Mouse (Mus musculus) limb, embryonic 11.5 days (tissue): ENCODE measurements around the gene Pla1a. TPM values are rescaled to one million over a fixed set of nuclear protein-coding genes. Genes with fewer than 3 reads are reported as not detected.

ENCODE experiments used
- ATAC-seq: fragments of 200-750 bp; cut with Nextera tagmentation; 2 replicates; pipeline ENCODE4 v1.8.0; 2017; ENCODE audit warnings: low read depth; ENCODE audit not compliant: insufficient number of reproducible peaks, low FRiP score, low TSS enrichment
- DNase-seq: peaks from one replicate; pipeline ENCODE4 v3.0.0-alpha.2; 2015; ENCODE audit warnings: low spot score
- H3K27ac ChIP-seq: fragments of 300-500 bp; sonication (generic); replicated peaks from 2 replicates; pipeline ENCODE4 v1.5.1; 2014; ENCODE audit warnings: low read depth, mild to moderate bottlenecking, low read length
- H3K27me3 ChIP-seq: fragments of 300-500 bp; sonication (generic); 2 replicates; pipeline ENCODE4 v1.6.1; 2014; ENCODE audit warnings: mild to moderate bottlenecking, low read length, mixed read lengths; ENCODE audit not compliant: control insufficient read depth, insufficient read depth
- H3K36me3 ChIP-seq: fragments of 300-500 bp; sonication (generic); 2 replicates; pipeline ENCODE4 v1.6.1; 2014; ENCODE audit warnings: mild to moderate bottlenecking, low read length, moderate library complexity, mixed read lengths; ENCODE audit not compliant: control insufficient read depth, insufficient read depth
- H3K4me1 ChIP-seq: fragments of 300-500 bp; sonication (generic); 2 replicates; pipeline ENCODE4 v1.6.1; 2014; ENCODE audit warnings: low read length, mixed read lengths; ENCODE audit not compliant: control insufficient read depth, insufficient read depth
- H3K4me2 ChIP-seq: fragments of 300-500 bp; sonication (generic); 2 replicates; pipeline ENCODE4 v1.6.1; 2014; ENCODE audit warnings: low read depth, mild to moderate bottlenecking, moderate library complexity; ENCODE audit not compliant: severe bottlenecking
- H3K4me3 ChIP-seq: fragments of 300-500 bp; sonication (generic); 2 replicates; pipeline ENCODE4 v1.5.1; 2014; ENCODE audit warnings: low read depth, low read length
- H3K9ac ChIP-seq: fragments of 300-500 bp; sonication (generic); 2 replicates; pipeline ENCODE4 v1.6.1; 2014; ENCODE audit warnings: mild to moderate bottlenecking, low read length
- H3K9me3 ChIP-seq: fragments of 300-500 bp; sonication (generic); 2 replicates; pipeline ENCODE4 v1.6.1; 2016; ENCODE audit warnings: low read length; ENCODE audit not compliant: control insufficient read depth
- WGBS: fragments of 180-500 bp; shearing (Covaris S2); extraction: QIAGEN DNeasy Blood & Tissue Kit; methylation state at CpG from one replicate; pipeline ENCODE4 v1.1.7; 2014; 5-methylcytosine and 5-hydroxymethylcytosine counted together
- polyA plus RNA-seq: library from polyadenylated mRNA; unstranded; fragments of >200 nt; fragmentation: Nextera tagmentation; extraction: Ambion mirVana; gene quantifications from 2 replicates; pipeline ENCODE4 v1.2.1, GENCODE M21; 2014

Pla1a gene
- polyA plus RNA-seq, 1 experiment from 2014 or later: 0.07 TPM

DNA sequence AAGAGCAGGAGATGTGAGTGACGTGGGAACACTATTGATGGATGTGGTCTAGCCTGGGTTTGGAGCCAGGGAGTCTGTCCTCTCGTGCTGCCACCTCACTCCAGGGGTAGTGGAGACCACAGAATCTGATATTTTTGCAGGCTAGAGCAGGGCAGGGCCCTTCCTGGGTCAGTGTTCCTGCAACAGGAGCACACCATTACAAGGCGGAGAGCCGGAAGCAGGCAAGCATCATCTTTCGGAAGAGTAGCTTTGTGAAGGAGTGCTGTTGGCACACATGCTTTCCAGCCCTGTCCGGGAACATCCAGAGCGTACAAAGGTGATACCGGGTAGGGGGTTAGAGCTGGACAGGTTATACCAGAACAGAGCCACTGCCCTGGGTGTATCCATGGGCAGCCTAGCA, 569 bp upstream of the Pla1a start:
- H3K27me3 ChIP-seq: no peaks in the 10 kb centered on the region
- H3K9ac ChIP-seq: no peak overlapping the region
- no peaks in the 10 kb centered on the region for H3K9me3 ChIP-seq
- no peak overlapping the region for H3K4me2 ChIP-seq
- DNase-seq (no peak), ATAC-seq (no peak)
- no peaks in the 10 kb centered on the region for H3K36me3 ChIP-seq
- H3K4me3 ChIP-seq: no peak overlapping the region
- no peak overlapping the region for H3K27ac ChIP-seq
- peaks cover 2% of the 10 kb centered on the region; the same call in 1 of the 2 replicates for H3K4me1 ChIP-seq
- WGBS: 87% methylated on average over 8 of the region's 8 CpGs

DNA sequence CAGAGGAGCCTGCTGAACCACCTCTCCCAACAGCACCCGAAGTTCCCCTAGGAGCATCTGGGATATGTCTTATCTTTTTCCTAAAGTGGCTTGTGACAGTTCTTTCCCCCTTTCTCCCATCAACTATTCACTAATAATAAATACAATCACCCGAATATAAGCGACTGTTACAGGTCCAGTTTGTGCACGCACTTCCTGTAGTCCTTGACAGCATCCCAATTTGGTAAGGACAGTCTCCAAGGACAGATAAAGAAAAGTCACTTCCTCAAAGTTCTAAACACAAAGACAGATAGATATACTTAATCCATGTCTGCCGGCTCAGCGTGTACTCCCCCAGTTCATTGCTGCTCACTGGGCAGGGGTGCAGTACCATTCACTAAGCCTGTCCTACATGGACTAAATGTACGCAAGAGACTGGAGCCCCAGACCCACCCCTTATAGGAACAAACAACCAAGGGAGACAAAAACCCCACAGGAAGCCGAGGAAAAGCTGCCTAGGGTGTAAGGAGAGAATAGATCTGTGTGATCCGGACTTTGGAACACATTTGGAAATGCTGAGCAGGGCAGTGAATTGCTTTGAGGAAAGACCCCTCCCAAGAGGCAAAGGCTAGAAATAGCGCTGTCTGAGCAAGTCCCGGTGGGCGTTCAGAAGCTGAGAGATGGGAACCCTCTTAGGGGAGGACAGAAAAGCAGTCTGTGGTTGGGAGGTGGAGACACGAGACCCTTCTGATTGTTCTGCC, 1.3 kb downstream of the Pla1a start:
- DNase-seq: no peak
- H3K27me3 ChIP-seq: no peaks in the 10 kb centered on the region
- no peak overlapping the region for H3K27ac ChIP-seq
- WGBS: 78% methylated on average over 13 of the region's 13 CpGs
- H3K4me2 ChIP-seq: no peak overlapping the region
- ATAC-seq: no peak
- H3K9me3 ChIP-seq: no peaks in the 10 kb centered on the region
- no peaks in the 10 kb centered on the region for H3K36me3 ChIP-seq
- H3K4me3 ChIP-seq: no peak overlapping the region
- H3K4me1 ChIP-seq: peaks cover 2% of the 10 kb centered on the region; the same call in 1 of the 2 replicates
- H3K9ac ChIP-seq: no peak overlapping the region

DNA sequence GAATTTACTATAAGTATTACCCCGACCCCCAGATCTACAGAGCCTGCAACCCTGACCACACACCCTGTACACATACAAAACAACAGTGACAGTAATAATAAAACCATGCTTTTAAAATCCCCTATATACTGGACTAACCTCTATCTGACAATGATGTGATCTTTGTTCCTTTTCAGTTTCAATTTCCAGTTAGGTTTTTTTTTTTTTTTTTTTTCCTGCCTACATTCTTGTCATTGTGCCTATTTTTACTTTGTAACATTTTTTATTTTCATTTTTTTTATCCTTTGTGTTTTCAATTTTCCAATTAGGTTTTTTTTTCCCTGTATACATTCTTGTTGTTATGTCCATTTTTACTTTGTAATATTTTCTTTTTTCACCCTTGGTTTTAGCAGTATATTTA, 7.1 kb downstream of the Pla1a start:
- no peaks in the 10 kb centered on the region for H3K36me3 ChIP-seq
- no peak overlapping the region for H3K4me2 ChIP-seq
- H3K4me3 ChIP-seq: no peak overlapping the region
- H3K27me3 ChIP-seq: no peaks in the 10 kb centered on the region
- H3K9ac ChIP-seq: no peak overlapping the region
- DNase-seq: no peak
- no peak overlapping the region for H3K27ac ChIP-seq
- ATAC-seq: no peak
- peaks cover 2% of the 10 kb centered on the region; the same call in 1 of the 2 replicates for H3K4me1 ChIP-seq
- WGBS: 91% methylated on average over 1 of the region's 1 CpGs
- H3K9me3 ChIP-seq: no peaks in the 10 kb centered on the region

DNA sequence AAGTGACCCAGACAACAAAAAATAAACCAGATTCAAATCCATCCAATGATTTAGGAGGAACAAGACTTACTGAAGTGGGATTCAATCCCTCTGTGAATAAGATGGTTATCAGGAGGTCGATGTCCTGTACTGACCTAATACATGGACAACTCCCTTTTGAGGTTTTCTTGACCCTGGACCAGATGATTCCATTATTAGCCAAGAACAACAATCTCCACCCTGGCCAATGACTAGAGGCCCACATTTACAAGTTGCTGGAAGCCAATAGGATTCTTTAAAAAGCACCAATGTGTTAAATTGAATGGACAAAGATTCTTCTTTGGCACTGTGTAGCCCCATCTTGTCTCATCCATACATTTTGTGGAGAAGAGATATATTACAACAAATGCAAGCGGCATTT, 7.6 kb downstream of the Pla1a start:
- H3K4me2 ChIP-seq: no peak overlapping the region
- no peaks in the 10 kb centered on the region for H3K9me3 ChIP-seq
- DNase-seq (no peak), ATAC-seq (no peak)
- H3K27ac ChIP-seq: no peak overlapping the region
- no peaks in the 10 kb centered on the region for H3K36me3 ChIP-seq
- no peaks in the 10 kb centered on the region for H3K27me3 ChIP-seq
- 88% methylated on average over 2 of the region's 2 CpGs for WGBS
- H3K4me1 ChIP-seq: peaks cover 2% of the 10 kb centered on the region; the same call in 1 of the 2 replicates
- H3K4me3 ChIP-seq: no peak overlapping the region
- no peak overlapping the region for H3K9ac ChIP-seq

DNA sequence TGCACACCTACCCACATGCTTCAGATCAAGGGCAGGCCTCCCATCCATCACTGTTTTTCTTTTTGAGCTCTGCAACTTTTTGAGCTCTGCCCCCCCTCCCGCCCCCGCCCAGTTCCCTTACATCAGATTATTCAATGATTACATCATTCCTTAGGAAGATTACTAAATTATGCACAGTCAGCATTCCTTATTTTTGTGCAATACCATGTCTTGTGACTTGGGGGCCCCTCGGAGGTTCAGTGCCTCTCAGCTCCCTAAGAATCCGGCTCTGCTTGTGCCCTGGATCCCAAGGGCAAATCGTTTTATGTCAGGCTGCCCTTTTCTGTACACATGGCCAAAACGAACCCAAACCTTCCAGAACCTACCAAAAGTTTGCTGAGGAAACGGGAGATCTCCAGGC, 18.0 kb downstream of the Pla1a start:
- Histone ChIP-seq H3K27ac (no peak overlapping the region), H3K4me3 (no peak overlapping the region), H3K36me3 (no peaks in the 10 kb centered on the region), H3K9me3 (no peaks in the 10 kb centered on the region), H3K9ac (no peak overlapping the region), H3K27me3 (no peaks in the 10 kb centered on the region), H3K4me1 (no peaks in the 10 kb centered on the region), H3K4me2 (no peak overlapping the region)
- 85% methylated on average over 7 of the region's 7 CpGs for WGBS
- ATAC-seq (no peak), DNase-seq (no peak)

DNA sequence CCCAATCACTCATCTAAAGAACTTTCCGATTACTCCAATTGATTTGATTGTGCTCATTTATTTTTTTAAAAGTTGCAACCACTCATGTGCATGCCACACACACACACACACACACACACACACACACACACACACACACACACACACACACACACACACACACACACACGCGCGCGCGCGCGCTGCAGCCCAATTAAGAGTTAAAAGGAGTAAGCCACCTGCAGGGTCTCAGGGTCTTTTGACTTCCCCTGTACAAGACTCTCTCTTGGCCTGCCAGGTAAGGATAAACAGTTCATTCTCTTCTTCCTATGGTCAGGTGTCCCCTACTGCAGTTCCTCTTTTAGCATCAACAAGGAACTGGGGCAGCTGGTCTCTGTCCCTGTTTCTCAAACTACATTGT, 24.5 kb downstream of the Pla1a start:
- Histone ChIP-seq H3K9me3 (no peaks in the 10 kb centered on the region), H3K27ac (no peak overlapping the region), H3K9ac (no peak overlapping the region), H3K4me2 (no peak overlapping the region), H3K27me3 (no peaks in the 10 kb centered on the region), H3K4me3 (no peak overlapping the region), H3K36me3 (no peaks in the 10 kb centered on the region), H3K4me1 (no peaks in the 10 kb centered on the region)
- WGBS: 92% methylated on average over 8 of the region's 8 CpGs
- DNase-seq (no peak), ATAC-seq (no peak)

DNA sequence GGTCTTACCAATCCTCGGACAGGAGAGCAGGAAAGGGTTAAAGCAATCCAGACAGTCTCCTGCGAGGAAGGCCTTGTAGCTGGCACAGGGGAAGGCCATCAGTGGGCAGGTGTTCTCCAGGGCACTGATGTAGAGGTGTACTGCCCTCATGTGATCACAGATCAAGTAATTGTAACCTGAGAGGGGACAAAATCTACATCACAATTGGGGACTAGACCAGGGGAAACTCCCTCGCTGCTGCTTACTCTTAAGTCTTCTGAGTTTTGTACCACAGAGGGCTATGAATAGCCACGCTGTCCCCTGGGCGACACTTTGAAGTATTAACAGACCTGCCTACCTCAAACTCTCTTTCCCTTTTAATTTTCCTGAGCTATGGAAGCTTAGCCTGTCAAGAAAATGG, 25.4 kb downstream of the Pla1a start:
- DNase-seq (no peak), ATAC-seq (no peak)
- WGBS: 41% methylated on average over 5 of the region's 5 CpGs
- H3K4me1 ChIP-seq: no peaks in the 10 kb centered on the region
- no peak overlapping the region for H3K4me3 ChIP-seq
- no peak overlapping the region for H3K9ac ChIP-seq
- no peak overlapping the region for H3K27ac ChIP-seq
- no peaks in the 10 kb centered on the region for H3K27me3 ChIP-seq
- no peaks in the 10 kb centered on the region for H3K9me3 ChIP-seq
- H3K4me2 ChIP-seq: no peak overlapping the region
- no peaks in the 10 kb centered on the region for H3K36me3 ChIP-seq

DNA sequence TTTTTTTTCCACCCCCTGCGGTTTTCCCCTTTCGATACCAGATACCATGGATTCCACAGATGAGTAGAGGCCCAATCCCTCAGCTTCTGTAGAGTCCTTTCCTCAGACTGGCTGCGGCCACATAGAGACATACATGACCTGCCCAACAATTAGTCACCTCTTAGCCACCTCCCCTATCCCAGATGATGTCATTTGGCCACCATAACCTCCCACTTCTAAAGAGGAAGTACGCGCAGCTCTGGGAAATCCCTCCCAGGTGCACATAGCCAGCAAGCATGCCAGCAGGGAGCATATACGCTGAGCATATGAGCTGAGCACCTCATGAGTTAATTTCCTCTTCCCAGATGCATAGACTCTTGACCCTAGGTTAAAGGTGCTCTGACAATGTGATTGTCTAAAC, 26.2 kb downstream of the Pla1a start:
- 88% methylated on average over 6 of the region's 6 CpGs for WGBS
- no peaks in the 10 kb centered on the region for H3K4me1 ChIP-seq
- ATAC-seq: no peak

DNA sequence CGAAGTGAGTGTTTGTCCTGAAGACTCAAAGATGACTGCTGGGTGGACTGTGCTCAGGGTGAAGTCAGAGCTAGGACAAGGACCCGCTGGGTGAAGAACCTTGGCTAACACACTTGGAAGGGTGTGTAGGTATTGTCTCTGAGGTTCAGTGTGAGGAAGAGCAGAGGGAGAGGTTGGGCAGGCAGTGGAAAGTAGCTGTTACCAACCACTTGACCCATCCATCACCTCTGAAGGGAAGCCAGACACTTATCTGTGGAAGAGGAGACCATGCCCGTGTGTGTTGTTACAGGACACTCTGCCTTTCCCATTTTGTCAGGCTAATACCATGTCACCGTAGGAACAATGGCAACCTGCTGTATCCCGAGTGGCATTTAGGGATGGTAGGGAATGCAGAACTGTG, 26.7 kb downstream of the Pla1a start:
- ATAC-seq (no peak), DNase-seq (no peak)
- Histone ChIP-seq H3K9ac (no peak overlapping the region), H3K4me3 (no peak overlapping the region), H3K9me3 (no peaks in the 10 kb centered on the region), H3K36me3 (no peaks in the 10 kb centered on the region), H3K4me1 (no peaks in the 10 kb centered on the region), H3K27me3 (no peaks in the 10 kb centered on the region), H3K4me2 (no peak overlapping the region), H3K27ac (no peak overlapping the region)
- WGBS: 80% methylated on average over 5 of the region's 5 CpGs

More for the DNA sequence above, 26.2 kb downstream of the Pla1a start:
- Histone ChIP-seq H3K9me3 (no peaks in the 10 kb centered on the region), H3K4me3 (no peak overlapping the region), H3K4me2 (no peak overlapping the region), H3K9ac (no peak overlapping the region), H3K27me3 (no peaks in the 10 kb centered on the region), H3K27ac (no peak overlapping the region), H3K36me3 (no peaks in the 10 kb centered on the region)
- DNase-seq: no peak
